Mouse (Mus musculus): ENCODE data around the gene Akr7a5. TPM values are rescaled to one million over a fixed set of nuclear protein-coding genes. Genes with fewer than 3 reads are reported as not detected.
A peak's percentile ranks its signal among the peaks of the same experiment; 100 is the strongest.

The Akr7a5 gene
- polyA plus RNA-seq, 1 experiment from 2014 or later, result 72.7 TPM

DNA sequence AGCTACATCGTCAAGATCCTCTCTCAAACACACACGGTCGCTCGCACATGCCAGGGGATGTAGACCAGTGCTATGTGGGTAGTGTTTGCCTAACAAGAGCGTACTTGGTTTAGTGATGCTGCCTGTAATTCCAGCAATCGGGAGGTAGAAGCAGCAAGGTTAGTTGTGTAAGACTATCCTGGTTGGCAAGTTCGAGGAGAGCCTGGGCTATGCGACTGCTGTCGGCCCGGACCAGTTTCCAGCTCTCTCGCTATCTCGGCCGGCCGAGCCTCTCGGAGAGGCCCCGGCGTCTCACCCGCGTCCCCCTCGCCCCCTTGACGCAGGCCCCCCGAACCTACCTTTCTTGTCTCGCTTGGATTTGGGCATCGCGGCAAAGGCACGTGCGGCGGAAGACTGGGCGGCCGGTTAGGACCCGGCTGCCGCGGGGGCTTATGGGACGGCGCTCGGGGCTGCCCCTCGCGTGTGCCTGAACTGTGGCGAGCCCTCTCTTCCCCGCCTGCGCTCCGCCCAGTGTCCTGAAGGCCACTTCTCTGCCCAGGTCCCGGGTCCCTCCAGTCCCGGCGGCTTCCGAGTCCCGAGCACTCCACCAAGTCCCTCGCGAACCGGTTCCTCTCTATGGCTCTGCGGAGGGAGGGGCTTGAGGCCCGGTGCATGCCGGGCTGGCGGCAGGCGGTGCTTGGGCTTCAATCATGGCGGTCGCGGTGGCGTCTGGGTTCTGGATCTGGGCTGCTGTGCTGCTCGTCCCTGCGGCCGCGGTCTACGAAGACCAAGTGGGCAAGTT lies 41.6 kb downstream of the Akr7a5 start, which contains the start of the genes Mrto4, Emc1 and Ubr4:
TSS of gene Mrto4 (minus strand) at position 646 of the 781 bp plus-strand sequence.
TSS of gene Emc1 (plus strand) at position 657 of the 781 bp plus-strand sequence.
TSS of gene Ubr4 (plus strand) at position 679 of the 781 bp plus-strand sequence.
- Histone ChIP-seq H3K4me1 (replicated peaks; ENCODE audit: control insufficient read depth, insufficient read depth, low read length) (peaks cover 14% of the 10 kb centered on the region), H3K27me3 (replicated peaks; ENCODE audit: control insufficient read depth, insufficient read depth, low read length) (no peaks in the 10 kb centered on the region), H3K9ac (ENCODE audit: low read depth, low read length) (peak within 1 kb of the TSS; percentile 72), H3K4me2 (peak within 1 kb of the TSS; percentile 86), H3K27ac (ENCODE audit: low read depth, low read length) (peak within 1 kb of the TSS; percentile 93), H3K4me3 (ENCODE audit: low read depth, low read length) (peak within 1 kb of the TSS; percentile 68), H3K36me3 (ENCODE audit: control insufficient read depth, insufficient read depth, low read length) (peaks cover 30% of the 10 kb centered on the region), H3K9me3 (ENCODE audit: control insufficient read depth, low read length) (no peaks in the 10 kb centered on the region)
- WGBS, result under 1% methylated on average over 63 of the region's 64 CpGs
- peak; percentile 85 for DNase-seq (ENCODE audit: low spot score)
- ATAC-seq (replicated peaks; ENCODE audit: low FRiP score), result peak; percentile 90

DNA sequence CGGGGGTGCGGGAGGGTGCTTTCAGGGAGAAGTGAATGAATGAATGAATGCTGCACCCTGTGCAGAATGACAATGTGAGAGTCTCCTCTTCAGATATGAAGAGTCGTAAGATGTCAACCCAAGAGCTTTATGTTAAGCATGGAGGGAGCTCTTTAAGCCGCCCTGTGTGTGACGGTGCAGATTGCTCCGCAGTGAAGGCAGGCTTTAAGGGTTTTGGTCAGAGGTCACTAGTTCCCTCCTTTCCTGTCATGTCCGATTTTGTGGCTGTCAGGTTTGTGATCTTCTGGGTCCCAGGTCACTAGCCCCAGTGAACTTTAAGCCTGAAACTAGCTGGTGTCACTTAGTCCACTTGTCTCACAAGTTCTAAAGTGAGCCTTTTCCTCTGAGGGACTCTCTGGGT lies 42.3 kb downstream of the Akr7a5 start:
- Histone ChIP-seq H3K4me3 (ENCODE audit: low read depth, low read length) (peak overlapping the region; percentile 68), H3K4me1 (replicated peaks; ENCODE audit: control insufficient read depth, insufficient read depth, low read length) (peaks cover 14% of the 10 kb centered on the region), H3K36me3 (ENCODE audit: control insufficient read depth, insufficient read depth, low read length) (peaks cover 30% of the 10 kb centered on the region), H3K9me3 (ENCODE audit: control insufficient read depth, low read length) (no peaks in the 10 kb centered on the region), H3K27me3 (replicated peaks; ENCODE audit: control insufficient read depth, insufficient read depth, low read length) (no peaks in the 10 kb centered on the region), H3K4me2 (peak overlapping the region; percentile 86), H3K27ac (ENCODE audit: low read depth, low read length) (peak overlapping the region; percentile 93; the same call in 1 of the 2 replicates), H3K9ac (ENCODE audit: low read depth, low read length) (peak overlapping the region; percentile 72)
- DNase-seq (ENCODE audit: low spot score) (no peak), ATAC-seq (replicated peaks; ENCODE audit: low FRiP score) (peak; percentile 44)
- WGBS, result under 1% methylated on average over 7 of the region's 7 CpGs

DNA sequence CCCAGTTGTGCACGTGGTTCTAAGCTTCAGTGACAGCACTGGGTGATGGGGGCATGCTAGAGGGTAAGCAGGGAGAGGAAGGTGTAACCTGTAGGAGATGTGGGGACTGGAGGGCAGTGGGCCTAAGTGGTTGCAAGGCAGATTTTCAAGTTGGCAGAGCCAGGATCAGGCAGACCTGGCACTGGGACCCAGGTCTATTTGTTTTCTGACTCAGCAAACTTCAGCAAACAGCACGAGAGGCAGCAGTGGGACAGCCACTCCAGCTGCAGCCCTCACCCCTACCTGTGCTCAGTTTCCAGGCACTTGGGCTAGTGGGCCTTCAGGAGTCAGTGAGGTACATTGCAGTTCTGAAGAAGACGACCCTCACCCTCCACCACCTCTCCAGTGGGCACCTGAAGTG lies 46.7 kb downstream of the Akr7a5 start:
- 84% methylated on average over 3 of the region's 3 CpGs for WGBS
- Histone ChIP-seq H3K4me3 (ENCODE audit: low read depth, low read length) (no peak overlapping the region), H3K4me2 (no peak overlapping the region), H3K4me1 (replicated peaks; ENCODE audit: control insufficient read depth, insufficient read depth, low read length) (peaks cover 22% of the 10 kb centered on the region), H3K27ac (ENCODE audit: low read depth, low read length) (no peak overlapping the region), H3K9ac (ENCODE audit: low read depth, low read length) (no peak overlapping the region), H3K36me3 (ENCODE audit: control insufficient read depth, insufficient read depth, low read length) (peaks cover 39% of the 10 kb centered on the region), H3K27me3 (replicated peaks; ENCODE audit: control insufficient read depth, insufficient read depth, low read length) (no peaks in the 10 kb centered on the region), H3K9me3 (ENCODE audit: control insufficient read depth, low read length) (no peaks in the 10 kb centered on the region)
- DNase-seq (ENCODE audit: low spot score) (no peak), ATAC-seq (replicated peaks; ENCODE audit: low FRiP score) (no peak)

DNA sequence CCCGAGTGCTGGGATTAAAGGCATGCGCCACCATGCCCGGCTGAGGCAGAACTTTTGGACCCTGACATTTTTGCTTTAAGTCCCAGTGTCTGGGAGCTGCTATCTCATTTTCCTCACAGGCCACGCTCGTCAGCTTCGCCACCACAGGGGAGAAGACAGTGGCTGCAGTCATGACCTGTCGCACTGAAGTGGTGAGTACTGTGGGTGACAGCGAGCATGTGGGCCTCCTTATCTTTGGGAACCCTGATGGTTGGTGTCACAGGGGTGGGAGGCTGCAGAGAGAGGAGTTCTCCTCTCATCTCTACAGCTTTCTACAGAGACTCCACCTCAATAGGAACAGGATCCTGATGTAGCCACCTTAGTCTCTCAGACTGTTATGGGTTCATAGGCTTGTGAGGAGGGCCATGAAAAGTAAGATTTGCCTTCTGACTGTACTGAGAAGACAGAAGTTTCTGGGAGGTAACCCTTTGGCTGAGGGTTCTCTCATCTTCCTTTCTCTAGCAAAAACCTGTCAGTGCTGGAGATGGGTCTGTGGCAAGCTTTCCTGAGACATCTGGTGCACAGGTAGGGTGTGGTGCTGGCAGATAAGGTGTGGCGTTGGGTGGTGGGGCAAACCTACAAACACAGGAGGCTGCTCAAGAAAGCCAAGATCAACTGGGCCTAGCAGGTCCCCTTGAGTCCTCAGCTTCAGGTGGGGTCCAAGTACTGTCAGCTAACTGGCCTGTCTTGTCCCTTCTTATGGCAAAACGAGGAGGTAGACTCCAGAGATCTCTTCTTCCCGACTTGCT lies 50.4 kb downstream of the Akr7a5 start:
- H3K9ac ChIP-seq (ENCODE audit: low read depth, low read length), result peak overlapping the region; percentile 45; the same call in 1 of the 2 replicates
- ATAC-seq (replicated peaks; ENCODE audit: low FRiP score), result peak; percentile 98

DNA sequence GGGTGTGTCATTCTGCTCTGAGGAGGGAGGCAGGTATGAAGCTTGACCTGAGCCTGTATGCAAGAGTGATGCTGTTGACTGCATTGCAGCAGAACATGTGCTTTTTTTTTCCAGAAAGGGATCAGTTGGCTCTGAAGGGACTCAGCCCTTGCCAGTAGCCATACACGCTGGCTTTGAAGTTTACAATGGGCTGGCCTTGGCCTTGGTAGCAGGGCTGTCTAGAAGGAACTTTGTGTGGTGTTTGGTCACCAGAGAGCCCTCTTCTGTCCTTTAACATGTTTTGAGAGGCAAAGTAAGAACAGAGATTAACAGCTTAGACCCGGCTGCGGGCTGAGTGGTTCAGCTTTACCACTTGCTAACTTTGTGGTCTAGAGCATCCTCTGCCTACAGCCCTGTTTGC lies 56.8 kb downstream of the Akr7a5 start:
- Histone ChIP-seq H3K27me3 (replicated peaks; ENCODE audit: control insufficient read depth, insufficient read depth, low read length) (no peaks in the 10 kb centered on the region), H3K4me3 (ENCODE audit: low read depth, low read length) (no peak overlapping the region), H3K9ac (ENCODE audit: low read depth, low read length) (no peak overlapping the region), H3K27ac (ENCODE audit: low read depth, low read length) (no peak overlapping the region), H3K4me2 (no peak overlapping the region), H3K9me3 (ENCODE audit: control insufficient read depth, low read length) (no peaks in the 10 kb centered on the region), H3K4me1 (replicated peaks; ENCODE audit: control insufficient read depth, insufficient read depth, low read length) (no peaks in the 10 kb centered on the region), H3K36me3 (ENCODE audit: control insufficient read depth, insufficient read depth, low read length) (peaks cover 73% of the 10 kb centered on the region)
- no peak for ATAC-seq (replicated peaks; ENCODE audit: low FRiP score)
- WGBS, result 89% methylated on average over 3 of the region's 3 CpGs
- no peak for DNase-seq (ENCODE audit: low spot score)

More for the DNA sequence above, 50.4 kb downstream of the Akr7a5 start:
- 57% methylated on average over 11 of the region's 11 CpGs for WGBS
- peak overlapping the region; percentile 86 for H3K27ac ChIP-seq (ENCODE audit: low read depth, low read length)
- no peak for DNase-seq (ENCODE audit: low spot score)
- H3K9me3 ChIP-seq (ENCODE audit: control insufficient read depth, low read length), result no peaks in the 10 kb centered on the region
- peak overlapping the region; percentile 23 for H3K4me3 ChIP-seq (ENCODE audit: low read depth, low read length)
- peaks cover 20% of the 10 kb centered on the region for H3K4me1 ChIP-seq (replicated peaks; ENCODE audit: control insufficient read depth, insufficient read depth, low read length)
- peak overlapping the region; percentile 53 for H3K4me2 ChIP-seq
- H3K36me3 ChIP-seq (ENCODE audit: control insufficient read depth, insufficient read depth, low read length), result peaks cover 65% of the 10 kb centered on the region
- H3K27me3 ChIP-seq (replicated peaks; ENCODE audit: control insufficient read depth, insufficient read depth, low read length), result no peaks in the 10 kb centered on the region

Small RNA genes lying within 50 kb of the gene (microRNA-seq; reads per million reads assigned to microRNA genes)
- 32.4 reads per million, percentile 37 among the genes with 10 or more reads in this experiment for gene Gm24245 (ENCODE audit: borderline number of aligned reads)
- 11.6 reads per million, percentile 24 among the genes with 10 or more reads in this experiment for gene Gm25732 (ENCODE audit: borderline number of aligned reads)

Other genes with a start within 250 kb of the Akr7a5 start
- not detected in 2 replicates for gene Htr6, start 235.2 kb upstream of the Akr7a5 start, polyA plus RNA-seq (2014; fragmentation: Nextera tagmentation; extraction: Ambion mirVana)
- gene Nbl1, start 217.8 kb upstream of the Akr7a5 start, polyA plus RNA-seq (2014; fragmentation: Nextera tagmentation; extraction: Ambion mirVana), result 4.0 and 5.0 TPM in 2 replicates
- gene Minos1, start 179.6 kb upstream of the Akr7a5 start, polyA plus RNA-seq (2014; fragmentation: Nextera tagmentation; extraction: Ambion mirVana), result 541 and 564 TPM in 2 replicates
- gene Capzb, start 117.8 kb upstream of the Akr7a5 start, polyA plus RNA-seq (2014; fragmentation: Nextera tagmentation; extraction: Ambion mirVana), result 250 and 257 TPM in 2 replicates
- 13.8 and 15.5 TPM in 2 replicates for gene Pqlc2, start within 50 bp of the Akr7a5 start, polyA plus RNA-seq (2014; fragmentation: Nextera tagmentation; extraction: Ambion mirVana)
- gene Mrto4, start 41.8 kb downstream of the Akr7a5 start, polyA plus RNA-seq (2014; fragmentation: Nextera tagmentation; extraction: Ambion mirVana), result 241 and 259 TPM in 2 replicates
- 32.9 and 34.0 TPM in 2 replicates for gene Emc1, start 41.8 kb downstream of the Akr7a5 start, polyA plus RNA-seq (2014; fragmentation: Nextera tagmentation; extraction: Ambion mirVana)
- 79.0 and 86.9 TPM in 2 replicates for gene Ubr4, start 41.9 kb downstream of the Akr7a5 start, polyA plus RNA-seq (2014; fragmentation: Nextera tagmentation; extraction: Ambion mirVana)
- 1.8 and 2.2 TPM in 2 replicates for gene Iffo2, start 219.8 kb downstream of the Akr7a5 start, polyA plus RNA-seq (2014; fragmentation: Nextera tagmentation; extraction: Ambion mirVana)